Mouse (Mus musculus) megakaryocyte-erythroid progenitor cell, adult 5-6 weeks (primary cell): ENCODE data around the gene Dcaf15. TPM values are rescaled to one million over a fixed set of nuclear protein-coding genes. Genes with fewer than 3 reads are reported as not detected.

ENCODE experiments used
- ATAC-seq: replicated peaks from 2 replicates; pipeline ENCODE4 v1.8.0; 2016; ENCODE audit warnings: mild to moderate bottlenecking, inconsistent platforms; ENCODE audit not compliant: severe bottlenecking, poor library complexity, low FRiP score, low TSS enrichment
- total RNA-seq, 2 experiments: library from RNA; stranded (forward) in 1 of 2; stranded (reverse) in 1 of 2; fragments of 200-1000, 215-1000 nt in 1 of 2; fragments of >200 nt in 1 of 2; fragmentation: Nextera tagmentation in 1 of 2; gene quantifications; 2 replicates each; pipeline ENCODE4 v1.2.3; 2014 to 2017

The Dcaf15 gene
- total RNA-seq, 2 experiments from 2014 or later, result 16.3 to 27.0 TPM

DNA sequence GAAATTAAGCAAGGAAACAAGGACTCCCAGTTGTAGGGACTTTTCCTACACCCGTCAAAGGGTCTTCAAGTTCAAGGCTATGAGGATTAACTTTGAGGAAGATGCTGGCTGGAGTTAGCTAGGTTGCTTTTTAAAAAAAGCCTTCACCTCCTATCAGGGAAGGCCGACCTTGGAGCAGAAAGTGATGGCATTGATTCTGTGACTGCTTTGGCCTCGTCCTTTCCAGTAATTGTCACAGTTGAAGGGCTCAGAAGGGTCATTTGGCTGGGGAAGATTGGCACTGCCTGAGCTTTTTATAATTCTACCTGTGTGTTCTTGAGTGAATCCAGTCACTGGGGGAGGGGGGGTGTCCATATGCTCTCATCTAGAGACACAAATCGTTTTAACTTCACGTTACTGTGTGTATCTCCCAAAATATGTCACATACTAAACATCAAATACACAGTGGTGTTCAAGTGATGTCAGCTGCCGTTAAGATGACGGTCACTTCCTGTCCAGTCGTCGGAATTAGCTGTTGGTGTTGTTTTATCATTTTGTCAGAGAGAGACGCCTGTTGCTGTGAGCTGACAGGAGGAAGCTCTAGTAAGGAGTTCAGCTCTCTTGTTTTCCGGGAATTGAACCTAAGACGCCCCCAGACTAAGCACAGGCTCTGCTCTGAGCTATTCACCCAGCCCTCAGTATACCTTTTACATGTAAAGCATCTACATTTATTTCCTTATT lies 36.1 kb downstream of the Dcaf15 start:
- ATAC-seq, result no peak

DNA sequence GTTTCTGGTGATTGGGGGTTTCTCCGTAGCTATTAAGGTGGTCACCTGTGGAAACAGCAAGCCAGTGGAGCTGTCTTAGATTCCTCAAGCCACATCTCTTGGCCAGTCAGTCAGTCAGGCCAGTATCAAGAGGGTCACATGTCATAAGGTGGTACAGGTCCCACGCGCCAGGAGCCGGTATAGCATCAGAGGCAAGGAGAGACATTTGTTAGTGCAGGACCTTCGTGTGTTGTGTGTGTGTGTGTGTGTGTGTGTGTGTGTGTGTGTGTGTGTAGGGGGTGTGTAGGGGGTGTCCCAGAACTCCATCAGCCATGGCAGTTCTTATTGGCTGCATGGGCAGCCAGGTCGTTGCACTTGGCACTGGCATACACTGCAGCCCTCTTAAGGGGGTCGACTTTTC lies 36.7 kb downstream of the Dcaf15 start:
- no peak for ATAC-seq

DNA sequence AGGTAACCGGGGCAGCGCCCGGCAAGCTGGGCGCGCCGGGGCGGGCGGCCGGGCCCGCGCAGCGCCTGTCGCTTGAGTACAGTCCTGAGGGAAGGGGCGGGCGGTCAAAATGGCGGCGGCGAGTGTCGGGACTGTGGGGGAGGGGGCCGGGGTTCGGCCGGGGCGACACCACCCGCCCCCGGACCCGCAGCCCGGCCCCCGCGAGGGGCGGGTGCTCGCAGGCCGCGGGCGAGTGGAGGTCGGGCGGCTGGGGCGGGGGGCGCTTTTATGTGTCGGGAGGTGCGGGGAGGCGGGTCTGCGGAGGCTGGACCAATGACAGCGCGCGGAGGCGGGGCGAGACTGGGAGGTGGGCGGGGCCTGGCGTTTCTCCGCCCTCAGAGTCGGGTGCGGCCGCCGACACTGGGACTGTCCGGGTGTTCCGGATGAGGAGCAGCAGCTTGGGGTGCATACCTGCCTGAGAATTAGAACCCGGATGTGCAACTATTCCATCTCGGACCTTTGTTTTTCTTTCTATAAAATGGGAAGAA lies 37.5 kb downstream of the Dcaf15 start:
- ATAC-seq, result peak; percentile 66

DNA sequence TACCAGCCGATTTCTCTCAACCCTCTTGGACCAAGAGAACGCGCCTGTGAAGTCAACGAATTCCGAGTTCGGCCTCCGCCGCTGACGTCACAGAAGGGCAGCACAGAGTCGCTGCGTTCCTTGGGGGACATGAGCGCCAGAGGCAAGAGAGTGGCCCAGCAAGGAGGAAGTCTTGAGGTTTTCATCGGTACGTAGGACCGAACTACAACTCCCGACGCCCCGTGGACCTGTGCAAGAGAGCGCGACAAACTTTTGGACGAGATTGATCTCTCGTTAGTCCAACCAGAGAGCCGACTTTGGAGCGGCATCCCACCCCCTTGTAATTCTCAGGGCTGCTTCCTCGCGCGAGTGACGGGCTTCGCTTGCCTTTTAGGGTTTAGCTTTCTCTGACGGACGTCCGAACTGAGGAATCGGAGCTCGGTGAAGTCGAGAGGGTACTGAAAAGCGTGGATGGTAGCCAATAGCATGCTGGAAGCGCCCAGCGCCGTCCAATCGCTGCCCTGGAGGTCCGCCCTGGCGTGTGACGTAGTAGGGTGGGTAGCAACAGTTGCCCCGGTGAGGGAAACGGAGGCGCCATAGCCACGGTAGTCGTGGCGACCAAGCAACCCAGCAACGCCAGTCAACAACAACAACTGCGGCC lies 38.2 kb downstream of the Dcaf15 start, which contains the start of gene Rfx1:
Gene Rfx1, plus strand, starts transcription at position 544 of the 640 bp plus-strand sequence.
- peak; percentile 92 for ATAC-seq

DNA sequence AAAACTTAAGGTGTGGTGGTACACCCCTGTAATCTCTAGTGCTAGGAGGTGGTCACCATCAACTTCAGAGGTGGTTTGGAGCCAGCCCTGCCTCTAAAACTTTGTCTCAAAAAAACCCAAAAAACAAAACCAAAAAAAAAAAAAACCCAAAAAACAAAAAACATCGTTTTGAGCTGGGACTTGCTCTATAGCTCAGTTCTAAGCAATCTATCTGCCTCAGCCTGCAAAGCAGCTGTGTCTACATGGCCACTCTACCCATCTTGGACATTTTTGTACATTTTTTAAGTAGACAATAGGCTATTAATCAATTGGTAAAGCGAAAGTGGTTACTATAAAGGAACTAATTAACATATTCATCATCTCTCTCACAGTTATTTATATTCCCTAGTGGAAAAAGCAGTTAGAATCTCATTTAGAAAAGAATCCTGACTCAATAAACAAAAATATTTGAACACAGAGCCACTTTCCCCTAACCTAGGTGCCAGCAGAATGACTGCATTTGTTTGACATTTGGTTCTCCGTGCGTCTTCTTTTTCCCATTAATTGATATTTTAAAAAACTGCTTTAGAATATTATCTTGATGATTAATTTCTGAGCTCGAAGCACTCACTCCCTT lies 39.0 kb downstream of the Dcaf15 start:
- ATAC-seq, result no peak

DNA sequence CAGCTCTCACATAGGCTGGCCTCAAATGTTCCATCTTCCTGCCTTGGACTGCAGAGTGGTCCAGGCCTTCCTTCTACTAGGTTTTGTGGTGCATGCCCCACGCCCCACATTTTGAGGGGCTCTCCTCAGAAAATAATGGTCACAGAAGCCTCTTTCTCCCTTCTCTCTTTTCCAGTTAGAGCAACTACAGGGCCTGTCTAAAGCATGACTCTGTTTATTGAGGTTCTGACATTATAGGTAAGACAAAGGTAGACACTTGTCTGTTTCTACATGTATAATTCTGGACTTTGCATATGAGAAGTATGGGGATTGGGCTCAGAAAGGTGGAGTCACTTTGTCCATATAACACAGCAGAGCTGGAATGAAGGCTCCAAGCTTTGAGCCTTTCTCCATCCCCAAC lies 39.5 kb downstream of the Dcaf15 start, which contains the start of gene Gm10643:
Gene Gm10643, minus strand, starts transcription at position 101 of the 400 bp plus-strand sequence.
- no peak for ATAC-seq

DNA sequence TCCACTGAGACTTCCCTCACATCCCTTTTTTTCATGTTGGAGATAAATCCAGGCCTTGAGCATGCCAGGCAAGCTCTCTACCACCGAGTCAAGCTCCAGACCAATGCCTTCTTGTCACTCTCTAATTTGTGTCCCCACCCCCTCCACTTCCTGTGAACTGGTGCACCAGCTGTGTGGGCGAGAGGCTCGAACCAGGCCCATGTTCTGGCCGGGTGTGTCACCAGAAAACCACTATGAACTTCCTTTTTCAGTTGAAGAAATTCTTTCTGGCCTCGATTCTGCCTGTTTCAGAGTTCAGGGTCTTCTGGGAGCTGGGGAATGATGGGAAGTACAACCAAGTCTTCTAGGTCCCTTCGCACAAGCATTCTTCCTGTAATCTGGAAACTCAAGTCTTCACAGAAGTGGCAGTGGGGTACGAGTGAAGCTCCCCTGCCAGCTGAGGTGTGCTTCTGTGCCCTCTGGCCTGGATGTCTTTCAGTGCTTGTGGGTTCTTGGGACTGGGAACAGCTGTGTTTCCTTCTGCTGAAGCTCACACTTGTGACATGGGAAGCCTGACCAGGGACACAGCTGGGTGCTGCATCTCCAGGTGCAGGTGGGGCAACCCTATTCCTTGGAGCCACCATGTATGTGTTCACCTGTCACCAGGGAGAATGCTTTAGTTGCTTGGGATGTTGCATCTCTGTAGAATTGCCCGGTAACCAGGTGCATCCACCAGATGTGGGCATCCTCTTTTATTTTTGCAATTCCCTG lies 40.5 kb downstream of the Dcaf15 start:
- ATAC-seq, result no peak

DNA sequence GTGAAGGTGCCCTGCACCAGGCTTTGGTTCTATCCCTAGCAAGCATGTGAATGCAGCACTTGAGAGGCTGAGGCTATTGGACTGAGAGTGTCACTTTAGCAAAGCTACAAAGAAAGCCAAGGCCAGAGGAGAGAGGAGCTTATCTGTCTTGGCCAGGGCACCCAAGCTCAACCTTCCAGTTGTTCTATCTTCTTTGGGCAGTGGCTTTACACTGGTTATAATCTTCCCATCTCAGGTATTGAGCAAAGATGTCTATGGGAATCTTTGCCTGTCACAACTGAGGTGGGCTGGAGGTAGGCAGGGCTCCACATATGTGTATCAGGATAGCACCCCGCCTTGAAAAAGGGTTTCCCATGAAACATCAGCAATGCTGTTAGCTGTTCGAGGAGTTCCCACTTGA lies 44.3 kb downstream of the Dcaf15 start:
- ATAC-seq, result peak; percentile 91

DNA sequence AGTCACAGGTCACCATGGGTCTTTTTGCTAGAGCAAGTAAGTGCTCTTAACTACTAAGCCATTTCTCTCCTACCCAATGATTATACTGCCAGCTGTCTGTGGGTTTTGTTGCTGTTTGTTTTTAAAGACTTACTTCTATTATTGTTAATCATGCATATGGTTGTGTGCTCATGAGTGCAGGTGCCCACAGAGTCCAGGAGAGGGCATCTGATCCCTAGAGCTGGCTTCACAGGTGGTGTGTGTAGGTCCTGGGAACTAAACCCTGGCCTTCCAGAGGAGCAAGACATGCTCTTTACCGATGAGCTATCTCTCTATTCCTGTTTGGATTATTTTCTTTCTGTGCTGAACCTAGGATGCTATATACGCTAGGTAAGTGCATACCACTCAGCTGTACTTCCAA lies 45.3 kb downstream of the Dcaf15 start:
- ATAC-seq, result no peak

DNA sequence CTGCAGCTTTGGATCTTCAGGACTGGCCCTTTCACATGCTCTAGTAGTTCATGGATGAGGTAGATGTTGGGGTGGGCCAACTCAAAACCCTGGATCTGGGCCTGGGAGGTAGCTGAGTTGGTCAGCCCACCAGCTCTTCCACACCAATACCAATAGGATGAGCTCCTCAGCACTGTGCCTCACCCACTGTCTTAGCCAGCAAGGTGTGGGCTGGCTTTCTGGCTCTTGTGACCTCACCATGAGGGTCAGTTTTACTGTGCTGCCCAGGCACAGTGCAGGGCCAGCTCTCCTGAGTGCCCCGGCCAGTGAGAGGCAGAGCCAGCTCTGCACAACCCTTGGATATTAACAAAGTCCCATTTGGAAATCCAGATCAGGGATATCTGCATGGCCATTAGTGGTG lies 46.7 kb downstream of the Dcaf15 start:
- ATAC-seq, result no peak

DNA sequence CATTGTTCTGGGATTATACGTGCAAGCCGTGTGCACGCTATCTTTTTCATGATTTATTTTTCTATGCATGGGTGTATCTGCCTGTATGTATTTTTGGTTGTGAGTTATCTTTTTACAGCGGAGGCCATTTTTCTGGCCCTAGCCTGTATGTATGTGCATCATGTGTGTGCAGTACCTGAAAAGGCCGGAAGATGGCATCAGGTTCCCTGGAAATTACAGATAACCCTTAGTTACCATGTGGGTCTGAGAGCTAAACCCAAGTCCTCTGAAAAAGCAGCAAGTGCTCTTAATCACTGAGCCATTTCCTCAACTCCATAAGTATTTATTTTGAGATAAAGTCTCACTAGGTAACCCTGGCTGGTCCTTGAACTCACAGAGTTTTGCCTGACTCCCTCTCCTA lies 51.3 kb downstream of the Dcaf15 start:
- 0 out of 2 replicates have a peak, but pooled peaks have one; percentile 22 for ATAC-seq

DNA sequence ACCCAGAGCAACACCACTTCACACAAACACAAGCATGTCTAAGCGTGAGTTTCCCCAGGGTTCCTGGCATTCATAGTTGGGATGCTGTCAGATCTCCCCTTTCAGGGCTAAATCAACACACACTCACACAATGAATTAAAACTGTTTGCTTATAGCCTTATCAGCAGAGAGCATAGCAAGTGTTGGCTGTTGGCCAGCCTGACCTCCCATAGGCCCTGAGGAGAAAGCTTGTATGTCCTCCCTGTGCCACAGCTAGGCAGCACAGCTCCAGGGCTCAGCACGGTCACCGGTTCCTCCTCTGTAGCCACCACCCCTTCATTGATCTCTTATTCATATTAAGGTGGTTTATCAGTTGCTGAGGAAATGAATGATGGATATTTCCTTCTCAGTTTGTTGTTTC lies 51.8 kb downstream of the Dcaf15 start:
- ATAC-seq, result peak; percentile 93

DNA sequence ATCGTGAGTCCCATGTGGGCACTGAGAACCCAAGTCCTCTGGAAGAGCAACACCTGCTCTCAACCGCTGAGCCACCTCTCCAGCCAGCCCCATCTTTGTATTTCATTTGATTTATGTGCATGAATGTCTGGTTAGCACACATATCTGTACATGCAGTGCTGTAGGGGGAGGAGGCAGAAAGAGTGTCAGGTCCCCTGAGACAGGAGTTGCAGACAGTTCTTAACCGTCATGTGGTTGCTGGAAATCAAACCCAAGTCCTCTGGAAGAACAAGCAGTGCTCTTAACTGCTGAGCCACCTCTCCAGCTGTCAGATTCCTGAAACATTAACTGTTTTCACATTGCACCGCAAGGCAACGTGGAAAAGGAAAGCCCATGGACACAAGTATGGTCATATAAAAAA lies 56.4 kb downstream of the Dcaf15 start:
- ATAC-seq, result no peak

Other genes starting within 250 kb of the Dcaf15 start
- gene Adgrl1, start 204.7 kb downstream of the Dcaf15 start, total RNA-seq (2014; fragmentation: Nextera tagmentation), result 25.2 and 28.8 TPM in 2 replicates
- 7.9 and 13.2 TPM in 2 replicates for gene Adgrl1, start 204.7 kb downstream of the Dcaf15 start, total RNA-seq (2017)
- not detected in 2 replicates for gene Gm10644, start 149.6 kb downstream of the Dcaf15 start, total RNA-seq (2014; fragmentation: Nextera tagmentation)
- gene Gm10644, start 149.6 kb downstream of the Dcaf15 start, total RNA-seq (2017), result not detected in 2 replicates
- gene Asf1b, start 149.3 kb downstream of the Dcaf15 start, total RNA-seq (2014; fragmentation: Nextera tagmentation), result 48.9 and 64.6 TPM in 2 replicates
- 18.5 and 36.5 TPM in 2 replicates for gene Asf1b, start 149.3 kb downstream of the Dcaf15 start, total RNA-seq (2017)
- gene Prkaca, start 131.8 kb downstream of the Dcaf15 start, total RNA-seq (2014; fragmentation: Nextera tagmentation), result 35.2 and 49.4 TPM in 2 replicates
- 22.1 and 31.1 TPM in 2 replicates for gene Prkaca, start 131.8 kb downstream of the Dcaf15 start, total RNA-seq (2017)
- 103 and 123 TPM in 2 replicates for gene Samd1, start 107.1 kb downstream of the Dcaf15 start, total RNA-seq (2014; fragmentation: Nextera tagmentation)
- 57.4 and 79.8 TPM in 2 replicates for gene Samd1, start 107.1 kb downstream of the Dcaf15 start, total RNA-seq (2017)
- 1.4 and 2.3 TPM in 2 replicates for gene 1700067K01Rik, start 103.3 kb downstream of the Dcaf15 start, total RNA-seq (2014; fragmentation: Nextera tagmentation)
- gene 1700067K01Rik, start 103.3 kb downstream of the Dcaf15 start, total RNA-seq (2017), result 0.76 and 2.3 TPM in 2 replicates
- not detected in 2 replicates for gene 2210011C24Rik, start 92.6 kb downstream of the Dcaf15 start, total RNA-seq (2014; fragmentation: Nextera tagmentation)
- gene 2210011C24Rik, start 92.6 kb downstream of the Dcaf15 start, total RNA-seq (2017), result not detected in 2 replicates
- not detected in 2 replicates for gene Palm3, start 83.3 kb downstream of the Dcaf15 start, total RNA-seq (2014; fragmentation: Nextera tagmentation)
- gene Palm3, start 83.3 kb downstream of the Dcaf15 start, total RNA-seq (2017), result 0.30 TPM in 1 of 2 replicates, not detected in the other
- 16.0 and 24.2 TPM in 2 replicates for gene Il27ra, start 62.2 kb downstream of the Dcaf15 start, total RNA-seq (2014; fragmentation: Nextera tagmentation)
- gene Il27ra, start 62.2 kb downstream of the Dcaf15 start, total RNA-seq (2017), result 4.5 TPM in 2 replicates
- gene Rln3, start 59.8 kb downstream of the Dcaf15 start, total RNA-seq (2014; fragmentation: Nextera tagmentation), result not detected in 2 replicates
- gene Rln3, start 59.8 kb downstream of the Dcaf15 start, total RNA-seq (2017), result not detected in 2 replicates
- 3.3 TPM in 1 of 2 replicates, not detected in the other for gene Gm10643, start 39.6 kb downstream of the Dcaf15 start, total RNA-seq (2014; fragmentation: Nextera tagmentation)
- gene Gm10643, start 39.6 kb downstream of the Dcaf15 start, total RNA-seq (2017), result 1.6 and 4.2 TPM in 2 replicates
- gene Rfx1, start 37.9 kb downstream of the Dcaf15 start, total RNA-seq (2014; fragmentation: Nextera tagmentation), result 10.2 and 11.9 TPM in 2 replicates
- 2.1 and 3.7 TPM in 2 replicates for gene Rfx1, start 37.9 kb downstream of the Dcaf15 start, total RNA-seq (2017)
- gene Podnl1, start 21.2 kb upstream of the Dcaf15 start, total RNA-seq (2014; fragmentation: Nextera tagmentation), result 0.79 TPM in 1 of 2 replicates, not detected in the other
- gene Podnl1, start 21.2 kb upstream of the Dcaf15 start, total RNA-seq (2017), result 0.14 TPM in 1 of 2 replicates, not detected in the other
- gene Cc2d1a, start 43.2 kb upstream of the Dcaf15 start, total RNA-seq (2014; fragmentation: Nextera tagmentation), result 8.6 and 10.7 TPM in 2 replicates
- 3.2 and 6.9 TPM in 2 replicates for gene Cc2d1a, start 43.2 kb upstream of the Dcaf15 start, total RNA-seq (2017)
- 0.49 and 0.50 TPM in 2 replicates for gene 4930432K21Rik, start 43.3 kb upstream of the Dcaf15 start, total RNA-seq (2014; fragmentation: Nextera tagmentation)
- 1.1 and 1.7 TPM in 2 replicates for gene 4930432K21Rik, start 43.3 kb upstream of the Dcaf15 start, total RNA-seq (2017)
- gene Nanos3, start 80.4 kb upstream of the Dcaf15 start, total RNA-seq (2014; fragmentation: Nextera tagmentation), result 2.9 and 5.0 TPM in 2 replicates
- not detected in 2 replicates for gene Nanos3, start 80.4 kb upstream of the Dcaf15 start, total RNA-seq (2017)
- gene Zswim4, start 132.3 kb upstream of the Dcaf15 start, total RNA-seq (2014; fragmentation: Nextera tagmentation), result 2.8 and 4.8 TPM in 2 replicates
- 3.3 and 3.7 TPM in 2 replicates for gene Zswim4, start 132.3 kb upstream of the Dcaf15 start, total RNA-seq (2017)
- 122 and 195 TPM in 2 replicates for gene D8Ertd738e, start 145.0 kb upstream of the Dcaf15 start, total RNA-seq (2014; fragmentation: Nextera tagmentation)
- 63.7 and 94.8 TPM in 2 replicates for gene D8Ertd738e, start 145.0 kb upstream of the Dcaf15 start, total RNA-seq (2017)
- gene Mri1, start 152.6 kb upstream of the Dcaf15 start, total RNA-seq (2014; fragmentation: Nextera tagmentation), result 36.7 and 51.9 TPM in 2 replicates
- 19.1 and 19.3 TPM in 2 replicates for gene Mri1, start 152.6 kb upstream of the Dcaf15 start, total RNA-seq (2017)
- 18.0 and 20.9 TPM in 2 replicates for gene Ccdc130, start 165.6 kb upstream of the Dcaf15 start, total RNA-seq (2014; fragmentation: Nextera tagmentation)
- 9.5 and 12.7 TPM in 2 replicates for gene Ccdc130, start 165.6 kb upstream of the Dcaf15 start, total RNA-seq (2017)